Mouse (Mus musculus): ENCODE data around the gene Traf3ip2. TPM values are rescaled to one million over a fixed set of nuclear protein-coding genes. Genes with fewer than 3 reads are reported as not detected.

Gene Traf3ip2
- polyA plus RNA-seq, 1 experiment from 2014 or later: 12.6 TPM

Other genes with a start within 250 kb of the Traf3ip2 start
- gene Fyn, start 244.1 kb upstream of the Traf3ip2 start, polyA plus RNA-seq (2016; fragmentation: Nextera tagmentation; extraction: Ambion mirVana): 12.9 and 20.8 TPM in 2 replicates
- gene Rev3l, start 119.2 kb downstream of the Traf3ip2 start, polyA plus RNA-seq (2016; fragmentation: Nextera tagmentation; extraction: Ambion mirVana): 10.8 and 13.1 TPM in 2 replicates

All from heart, embryonic 10.5 days (tissue).